In genomic region chr5:36538576-36539187, GRCm38 (mm10) we compare ENCODE assay signal across 9 mouse cellular contexts. TPM values are rescaled to one million over a fixed set of nuclear protein-coding genes. Genes with fewer than 3 reads are reported as not detected.
A peak's percentile ranks its signal among the peaks of the same experiment; 100 is the strongest.
DNase-seq lines count a peak whose midpoint lies in the region; ATAC-seq and TF ChIP-seq lines count a peak whose summit lies in the region.
"Had no signal": no experiment of that assay in that cellular context is flagged by ENCODE, and none has a peak within 500 bp of the region (broad histone marks: within the 10 kb centered on the region; RNA-seq: fewer than 3 reads in every experiment).

No protein-coding gene starts in this region.

- H3K9me3 ChIP-seq in hindbrain, embryonic 11.5 days (ENCODE audit: control insufficient read depth, low read length): no peaks in the 10 kb centered on the region
- no peaks in the 10 kb centered on the region for H3K9me3 ChIP-seq in hindbrain, embryonic 12.5 days (replicated peaks)
- no peaks in the 10 kb centered on the region for H3K9me3 ChIP-seq in embryonic facial prominence, embryonic 11.5 days (replicated peaks; ENCODE audit: control insufficient read depth, low read length)
- no peaks in the 10 kb centered on the region for H3K9me3 ChIP-seq in megakaryocyte, embryonic 14.5 days
- H3K9me3 ChIP-seq: limb, embryonic 13.5 days had no signal

- H3K27me3 ChIP-seq in hindbrain, embryonic 11.5 days (ENCODE audit: control insufficient read depth, insufficient read depth, low read length): no peaks in the 10 kb centered on the region
- no peaks in the 10 kb centered on the region for H3K27me3 ChIP-seq in hindbrain, embryonic 12.5 days
- no peaks in the 10 kb centered on the region for H3K27me3 ChIP-seq in embryonic facial prominence, embryonic 11.5 days (ENCODE audit: control insufficient read depth, insufficient read depth, low read length)
- H3K27me3 ChIP-seq in megakaryocyte, embryonic 14.5 days (replicated peaks): no peaks in the 10 kb centered on the region
- H3K27me3 ChIP-seq in thymus, adult 2 months (ENCODE audit: control insufficient read depth, insufficient read depth, low read length): no peaks in the 10 kb centered on the region
- H3K27me3 ChIP-seq: limb, embryonic 13.5 days had no signal

- no peak for ATAC-seq in hindbrain, embryonic 11.5 days (ENCODE audit: low FRiP score)
- ATAC-seq in hindbrain, embryonic 12.5 days (ENCODE audit: low FRiP score): no peak
- peak; percentile 98 for ATAC-seq in CD4-positive, CD25-positive, alpha-beta regulatory T cell, adult 4 months
- ATAC-seq in embryonic facial prominence, embryonic 11.5 days (replicated peaks; ENCODE audit: insufficient number of reproducible peaks, low FRiP score, low TSS enrichment, low read depth): no peak

- TF ChIP-seq CTCF in thymus, adult 2 months (IDR thresholded peaks at IDR 0.05; ENCODE audit: borderline replicate concordance, control insufficient read depth, extremely low read depth, insufficient read depth, low read length, poor library complexity): no peak

- H3K36me3 ChIP-seq in hindbrain, embryonic 11.5 days (ENCODE audit: control insufficient read depth, insufficient read depth, low read length): no peaks in the 10 kb centered on the region
- H3K36me3 ChIP-seq in hindbrain, embryonic 12.5 days: no peaks in the 10 kb centered on the region
- H3K36me3 ChIP-seq in embryonic facial prominence, embryonic 11.5 days (replicated peaks; ENCODE audit: control insufficient read depth, insufficient read depth, low read depth, low read length): no peaks in the 10 kb centered on the region
- H3K36me3 ChIP-seq in megakaryocyte, embryonic 14.5 days (replicated peaks; ENCODE audit: low read length): peaks cover 71% of the 10 kb centered on the region
- no peaks in the 10 kb centered on the region for H3K36me3 ChIP-seq in thymus, adult 2 months (ENCODE audit: control insufficient read depth, insufficient read depth, low read length)
- H3K36me3 ChIP-seq: limb, embryonic 13.5 days had no signal

- no peak for TF ChIP-seq POLR2A in thymus, adult 2 months (IDR thresholded peaks at IDR 0.05; ENCODE audit: control insufficient read depth, extremely low read depth, insufficient read depth, low read length, poor library complexity)

- no peak overlapping the region for H3K4me2 ChIP-seq in hindbrain, embryonic 11.5 days (replicated peaks; ENCODE audit: low read depth, low read length)
- no peak overlapping the region for H3K4me2 ChIP-seq in hindbrain, embryonic 12.5 days (replicated peaks)
- no peak overlapping the region for H3K4me2 ChIP-seq in embryonic facial prominence, embryonic 11.5 days (ENCODE audit: low read depth, low read length)
- H3K4me2 ChIP-seq: limb, embryonic 13.5 days had no signal

- no peak overlapping the region for H3K4me3 ChIP-seq in hindbrain, embryonic 11.5 days (ENCODE audit: low read depth, low read length)
- H3K4me3 ChIP-seq in hindbrain, embryonic 12.5 days: no peak overlapping the region
- H3K4me3 ChIP-seq in embryonic facial prominence, embryonic 11.5 days (ENCODE audit: low read depth, low read length): no peak overlapping the region
- H3K4me3 ChIP-seq in megakaryocyte, embryonic 14.5 days (replicated peaks): peak overlapping the region; percentile 65
- no peak overlapping the region for H3K4me3 ChIP-seq in thymus, adult 2 months (ENCODE audit: control insufficient read depth, insufficient read depth, low read length)
- H3K4me3 ChIP-seq: limb, embryonic 13.5 days had no signal

- 51% methylated on average over 4 of the region's 4 CpGs for WGBS in hindbrain, embryonic 11.5 days
- WGBS in hindbrain, embryonic 12.5 days: 45% methylated on average over 4 of the region's 4 CpGs
- WGBS in embryonic facial prominence, embryonic 11.5 days: 37% methylated on average over 4 of the region's 4 CpGs
- WGBS in thymus, adult 2 months: 21% methylated on average over 4 of the region's 4 CpGs

- DNase-seq in hindbrain, embryonic 11.5 days (ENCODE audit: low spot score): peak; percentile 68
- peak; percentile 72 for DNase-seq in ZHBTc4 (ENCODE audit: low read depth, low spot score)
- peak; percentile 73 for DNase-seq in embryonic facial prominence, embryonic 11.5 days (ENCODE audit: low spot score)
- DNase-seq in layer of hippocampus, postnatal 10 days (ENCODE audit: low spot score in 2 of 2): peak; percentile 67 to 77
- peak; percentile 85 for DNase-seq in thymus, adult 2 months

- H3K27ac ChIP-seq in hindbrain, embryonic 11.5 days (ENCODE audit: low read depth, low read length): no peak overlapping the region
- no peak overlapping the region for H3K27ac ChIP-seq in hindbrain, embryonic 12.5 days
- H3K27ac ChIP-seq in embryonic facial prominence, embryonic 11.5 days (replicated peaks; ENCODE audit: low read depth, low read length): no peak overlapping the region
- H3K27ac ChIP-seq in thymus, adult 2 months (ENCODE audit: control insufficient read depth, insufficient read depth, low read length): no peak overlapping the region
- H3K27ac ChIP-seq: limb, embryonic 13.5 days had no signal

- H3K4me1 ChIP-seq in hindbrain, embryonic 11.5 days (replicated peaks; ENCODE audit: control insufficient read depth, insufficient read depth, low read length): no peaks in the 10 kb centered on the region
- H3K4me1 ChIP-seq in hindbrain, embryonic 12.5 days: no peaks in the 10 kb centered on the region
- H3K4me1 ChIP-seq in embryonic facial prominence, embryonic 11.5 days (ENCODE audit: control insufficient read depth, insufficient read depth, low read length): no peaks in the 10 kb centered on the region
- peaks cover 90% of the 10 kb centered on the region for H3K4me1 ChIP-seq in megakaryocyte, embryonic 14.5 days
- peaks cover 6% of the 10 kb centered on the region for H3K4me1 ChIP-seq in thymus, adult 2 months (replicated peaks; ENCODE audit: control insufficient read depth, insufficient read depth, low read length)
- H3K4me1 ChIP-seq: limb, embryonic 13.5 days had no signal

- H3K9ac ChIP-seq in hindbrain, embryonic 11.5 days (ENCODE audit: low read depth, low read length): no peak overlapping the region
- no peak overlapping the region for H3K9ac ChIP-seq in hindbrain, embryonic 12.5 days
- no peak overlapping the region for H3K9ac ChIP-seq in embryonic facial prominence, embryonic 11.5 days (replicated peaks; ENCODE audit: low read length)
- H3K9ac ChIP-seq: limb, embryonic 13.5 days had no signal

RNA-seq across cellular contexts. Expression of gene Ccdc96, which starts 54.3 kb away (rescaled TPM):
- 3.6 and 4.8 TPM in 2 replicates for polyA plus RNA-seq in hindbrain, embryonic 11.5 days (2014; fragmentation: Nextera tagmentation; extraction: Ambion mirVana)
- 4.7 and 5.0 TPM in 2 replicates for polyA plus RNA-seq in hindbrain, embryonic 12.5 days (2016; fragmentation: Nextera tagmentation; extraction: Ambion mirVana)
- polyA plus RNA-seq in CD4-positive, CD25-positive, alpha-beta regulatory T cell, adult 4 months (2017; shearing (Covaris generic)): not detected
- 0.74 and 1.1 TPM in 2 replicates for polyA plus RNA-seq in embryonic facial prominence, embryonic 11.5 days (2014; fragmentation: Nextera tagmentation; extraction: Ambion mirVana)
- 1 to 10 TPM; 2.1 to 2.3 TPM for total RNA-seq in layer of hippocampus, postnatal 10 days (2021)
- polyA plus RNA-seq in megakaryocyte, embryonic 14.5 days (2012; ENCODE audit: insufficient read depth, low replicate concordance): 0.57 TPM in 1 of 2 replicates, not detected in the other
- 0.07 and 0.08 TPM in 2 replicates for polyA plus RNA-seq in thymus, adult 2 months (2012; rRNA removed)

RNA-seq across cellular contexts. Expression of gene Tbc1d14, which starts 54.4 kb away (rescaled TPM):
- 38.3 and 41.4 TPM in 2 replicates for polyA plus RNA-seq in hindbrain, embryonic 11.5 days (2014; fragmentation: Nextera tagmentation; extraction: Ambion mirVana)
- polyA plus RNA-seq in hindbrain, embryonic 12.5 days (2016; fragmentation: Nextera tagmentation; extraction: Ambion mirVana): 56.2 and 57.4 TPM in 2 replicates
- 10 to 100 TPM; 58.5 to 95.0 TPM for polyA plus RNA-seq in CD4-positive, CD25-positive, alpha-beta regulatory T cell, adult 4 months (2017; shearing (Covaris generic))
- polyA plus RNA-seq in embryonic facial prominence, embryonic 11.5 days (2014; fragmentation: Nextera tagmentation; extraction: Ambion mirVana): 40.1 and 42.7 TPM in 2 replicates
- total RNA-seq in layer of hippocampus, postnatal 10 days (2021): 10 to 100 TPM; 90.1 to 92.7 TPM
- polyA plus RNA-seq in megakaryocyte, embryonic 14.5 days (2012; ENCODE audit: insufficient read depth, low replicate concordance): 7.1 and 8.7 TPM in 2 replicates
- polyA plus RNA-seq in thymus, adult 2 months (2012; rRNA removed): 42.4 and 48.6 TPM in 2 replicates

RNA-seq across cellular contexts. Expression of gene Tada2b, which starts 54.6 kb away (rescaled TPM):
- polyA plus RNA-seq in hindbrain, embryonic 11.5 days (2014; fragmentation: Nextera tagmentation; extraction: Ambion mirVana): 4.6 and 4.9 TPM in 2 replicates
- 2.5 and 2.7 TPM in 2 replicates for polyA plus RNA-seq in hindbrain, embryonic 12.5 days (2016; fragmentation: Nextera tagmentation; extraction: Ambion mirVana)
- polyA plus RNA-seq in CD4-positive, CD25-positive, alpha-beta regulatory T cell, adult 4 months (2017; shearing (Covaris generic)): 1 to 10 TPM; 3.0 to 3.9 TPM
- polyA plus RNA-seq in embryonic facial prominence, embryonic 11.5 days (2014; fragmentation: Nextera tagmentation; extraction: Ambion mirVana): 3.1 and 3.5 TPM in 2 replicates
- 10 to 100 TPM; 33.6 to 35.1 TPM for total RNA-seq in layer of hippocampus, postnatal 10 days (2021)
- 37.5 and 60.1 TPM in 2 replicates for polyA plus RNA-seq in megakaryocyte, embryonic 14.5 days (2012; ENCODE audit: insufficient read depth, low replicate concordance)
- 15.8 and 16.7 TPM in 2 replicates for polyA plus RNA-seq in thymus, adult 2 months (2012; rRNA removed)
